Mouse (Mus musculus) myocyte (in vitro differentiated cells): ENCODE results near the gene Mup18. TPM values are rescaled to one million over a fixed set of nuclear protein-coding genes. Genes with fewer than 3 reads are reported as not detected.
"Not testable (repeated sequence)": the region's sequence is repeated elsewhere in the genome, so short reads cannot be mapped to it uniquely, and the experiment has no call there.

Experiments
- H3K27me3 ChIP-seq: one replicate; pipeline ENCODE4 v1.6.1; 2011; ENCODE audit not compliant: control insufficient read depth, insufficient read depth, insufficient read length
- H3K36me3 ChIP-seq: one replicate; pipeline ENCODE4 v1.6.1; 2011; ENCODE audit not compliant: control insufficient read depth, insufficient read depth
- H3K4me2 ChIP-seq: one replicate; pipeline ENCODE4 v1.6.1; 2011; ENCODE audit warnings: low read depth, control low read depth
- H3K4me3 ChIP-seq: one replicate; pipeline ENCODE4 v1.5.1; 2011; ENCODE audit warnings: mild to moderate bottlenecking, control low read depth, moderate library complexity
- H3K79me2 ChIP-seq: one replicate; pipeline ENCODE4 v1.6.1; 2011; ENCODE audit not compliant: control insufficient read depth, insufficient read depth
- H3ac ChIP-seq: one replicate; pipeline ENCODE4 v1.6.1; 2011; ENCODE audit not compliant: control insufficient read depth, insufficient read length
- polyA plus RNA-seq: library from polyadenylated mRNA; unstranded; fragments of >200 nt; fragmentation: generic; extraction: Trizol; gene quantifications from one replicate; pipeline ENCODE4 v1.2.1, GENCODE M21; 2012; ENCODE audit warnings: missing spikeins

Mup18 gene
- not detected for polyA plus RNA-seq

DNA sequence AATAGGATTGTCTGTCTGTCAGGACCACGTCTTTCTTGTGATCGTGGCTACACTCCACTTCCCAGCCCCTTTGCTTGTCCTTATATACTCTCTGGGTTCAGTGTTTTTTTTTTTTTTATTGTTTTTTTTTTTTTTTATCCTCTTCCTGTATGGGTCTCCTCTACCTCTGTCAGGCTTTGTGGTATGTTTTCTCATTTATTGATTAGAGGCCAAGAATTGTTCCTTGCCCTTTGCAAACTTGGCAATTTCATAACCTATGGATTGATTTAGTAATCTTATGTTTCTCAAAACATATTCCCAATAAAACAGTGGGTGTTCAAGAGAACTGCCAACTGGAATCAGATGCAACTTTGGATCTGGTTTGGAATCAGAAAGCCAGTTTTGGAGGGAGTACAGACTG lies at the start of gene Mup18:
TSS of gene Mup18 (minus strand) at position 101 of the 400 bp plus-strand sequence.
- H3K27me3 ChIP-seq, H3K79me2 ChIP-seq: not testable (repeated sequence)

DNA sequence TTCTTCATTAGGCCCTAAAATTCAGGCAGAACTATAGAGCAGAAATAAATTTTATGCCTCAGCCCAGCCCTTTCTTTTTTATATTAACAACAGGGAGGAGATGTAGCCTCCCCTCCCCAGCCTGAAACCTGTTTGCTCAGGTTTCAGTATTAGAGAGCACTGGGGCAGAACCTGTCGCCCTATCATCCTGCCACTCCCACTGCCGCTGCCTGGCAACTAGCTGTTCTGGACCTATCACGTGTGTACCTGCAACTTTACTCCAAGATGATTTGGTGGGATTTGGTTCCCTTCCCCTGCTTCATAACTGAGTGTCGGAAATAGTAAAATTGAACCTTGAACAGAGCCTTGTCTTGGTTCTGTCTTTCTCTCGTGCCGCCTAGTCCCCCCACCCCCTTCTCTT lies 40.4 kb upstream of the Mup18 start:
- H3K36me3 ChIP-seq, H3K27me3 ChIP-seq, H3K79me2 ChIP-seq, H3K4me2 ChIP-seq, H3K4me3 ChIP-seq, H3ac ChIP-seq: not testable (repeated sequence)

More for the DNA sequence above, at the start of gene Mup18:
- not testable (repeated sequence) for H3K4me2 ChIP-seq, H3K36me3 ChIP-seq, H3ac ChIP-seq, H3K4me3 ChIP-seq

Other genes with a start within 250 kb of the Mup18 start
- not detected for gene Mup15, start 234.4 kb downstream of the Mup18 start, polyA plus RNA-seq
- gene Mup16, start 154.6 kb downstream of the Mup18 start, polyA plus RNA-seq, result not detected
- gene Mup17, start 78.3 kb downstream of the Mup18 start, polyA plus RNA-seq, result not detected
- not detected for gene Mup19, start 108.1 kb upstream of the Mup18 start, polyA plus RNA-seq
- not detected for gene Mup5, start 161.1 kb upstream of the Mup18 start, polyA plus RNA-seq